In the genomic region with DNA sequence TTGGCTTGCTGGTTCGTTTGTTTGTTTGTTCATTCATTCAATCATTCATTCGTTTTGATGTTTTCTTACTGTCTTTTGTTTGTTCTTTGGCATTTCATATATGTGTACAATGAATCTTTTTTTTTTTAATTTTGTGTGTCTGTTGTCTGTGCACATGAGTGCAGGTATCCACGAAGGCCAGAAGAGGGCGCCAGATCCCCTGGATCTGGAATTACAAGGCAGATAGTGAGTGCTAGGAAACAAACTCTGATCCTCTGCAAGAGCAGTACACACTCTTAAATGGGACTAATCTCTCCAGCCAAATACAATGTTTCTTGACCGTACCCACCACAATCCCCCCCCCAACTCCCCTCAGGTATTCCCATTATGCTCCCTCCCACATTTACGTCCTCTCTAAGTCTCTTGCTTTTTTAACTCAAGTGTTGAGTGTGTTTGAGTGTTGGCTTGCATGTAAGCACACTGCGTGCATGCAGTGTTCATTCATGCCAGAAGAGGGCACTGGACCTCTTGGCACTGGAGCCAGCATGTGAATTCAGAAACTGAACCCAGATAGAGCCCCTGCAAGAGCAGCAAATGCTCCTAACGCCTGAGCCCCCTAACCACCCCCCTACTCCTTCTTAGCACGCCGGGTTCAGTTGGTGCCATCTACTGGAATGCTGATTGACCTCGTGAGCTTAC, we compare ENCODE assay signal across 15 mouse cellular contexts. TPM values are rescaled to one million over a fixed set of nuclear protein-coding genes. Genes with fewer than 3 reads are reported as not detected.
DNase-seq lines count a peak whose midpoint lies in the region; ATAC-seq and TF ChIP-seq lines count a peak whose summit lies in the region.
"Had no signal": no experiment of that assay in that cellular context is flagged by ENCODE, and none has a peak within 500 bp of the region (broad histone marks: within the 10 kb centered on the region; RNA-seq: fewer than 3 reads in every experiment).

No protein-coding gene starts in this region.

- no peaks in the 10 kb centered on the region for H3K79me2 ChIP-seq in MEL (ENCODE audit: control insufficient read depth, insufficient read depth, low read length, poor library complexity)

- no peaks in the 10 kb centered on the region for H3K36me3 ChIP-seq in forebrain, postnatal 0 days (ENCODE audit: insufficient read depth)
- H3K36me3 ChIP-seq in forebrain, embryonic 13.5 days (ENCODE audit: poor library complexity, severe bottlenecking) = no peaks in the 10 kb centered on the region
- H3K36me3 ChIP-seq in lung, embryonic 14.5 days (ENCODE audit: insufficient read depth) = no peaks in the 10 kb centered on the region
- peaks cover 0 to 22% of the 10 kb centered on the region in 2 experiments; a peak in 2 of 4 replicates for H3K36me3 ChIP-seq in MEL (ENCODE audit: control insufficient read depth in 1 of 2, insufficient read depth in 2 of 2, low read length in 2 of 2)
- H3K36me3 ChIP-seq in midbrain, embryonic 10.5 days = no peaks in the 10 kb centered on the region
- H3K36me3 ChIP-seq: forebrain, embryonic 10.5 days; limb, embryonic 13.5 days; stomach, embryonic 15.5 days had no signal

- TF ChIP-seq POLR2A in MEL (IDR thresholded peaks at IDR 0.05; ENCODE audit: control insufficient read depth in 1 of 2, insufficient read depth in 1 of 2, low read depth in 1 of 2, low read length in 2 of 2, poor library complexity in 1 of 2) = no peak

- H3K27me3 ChIP-seq in forebrain, postnatal 0 days (ENCODE audit: insufficient read depth, low read length) = no peaks in the 10 kb centered on the region
- H3K27me3 ChIP-seq in forebrain, embryonic 13.5 days = 0 out of 2 replicates have a peak, but pooled peaks cover 7% of the 10 kb centered on the region
- H3K27me3 ChIP-seq in lung, embryonic 14.5 days (ENCODE audit: insufficient read depth, low read length) = no peaks in the 10 kb centered on the region
- no peaks in the 10 kb centered on the region for H3K27me3 ChIP-seq in MEL (ENCODE audit: control insufficient read depth in 1 of 2, insufficient read depth in 2 of 2, low read length in 2 of 2)
- peaks cover 17% of the 10 kb centered on the region for H3K27me3 ChIP-seq in midbrain, embryonic 10.5 days (ENCODE audit: low read depth, poor library complexity, severe bottlenecking)
- H3K27me3 ChIP-seq: stomach, embryonic 15.5 days had no signal

- TF ChIP-seq EP300 in MEL (IDR thresholded peaks at IDR 0.05; ENCODE audit: low read depth in 1 of 2, low read length in 2 of 2) = no peak

- no peak overlapping the region for H3K4me3 ChIP-seq in forebrain, postnatal 0 days (ENCODE audit: low read depth, low read length)
- H3K4me3 ChIP-seq in forebrain, embryonic 13.5 days = no peak overlapping the region
- H3K4me3 ChIP-seq in lung, embryonic 14.5 days (ENCODE audit: low read depth, low read length) = no peak overlapping the region
- H3K4me3 ChIP-seq in MEL (ENCODE audit: control insufficient read depth in 1 of 2, insufficient read depth in 1 of 2, low read depth in 2 of 2, low read length in 2 of 2) = no peak overlapping the region
- H3K4me3 ChIP-seq in midbrain, embryonic 10.5 days = no peak overlapping the region
- H3K4me3 ChIP-seq: forebrain, embryonic 10.5 days; limb, embryonic 13.5 days; stomach, embryonic 15.5 days had no signal

- TF ChIP-seq CTCF in forebrain, postnatal 0 days (IDR thresholded peaks at IDR 0.05; ENCODE audit: low read depth) = peak; percentile 43; the same call in 1 of the 2 replicates
- peak; percentile 38 for TF ChIP-seq CTCF in lung, embryonic 14.5 days (IDR thresholded peaks at IDR 0.05; ENCODE audit: low read depth)
- TF ChIP-seq CTCF in MEL (IDR thresholded peaks at IDR 0.05 in 2 of 3, conservative IDR thresholded peaks at IDR 0.05 in 1 of 3; ENCODE audit: control insufficient read depth in 1 of 3, insufficient read depth in 1 of 3, low read depth in 2 of 3, low read length in 3 of 3, poor library complexity in 1 of 3, severe bottlenecking in 1 of 3) = peak; percentile 61 to 70 (median 64)

- no peak overlapping the region for H3K4me2 ChIP-seq in forebrain, postnatal 0 days (ENCODE audit: low read depth)
- no peak overlapping the region for H3K4me2 ChIP-seq in forebrain, embryonic 13.5 days
- no peak overlapping the region for H3K4me2 ChIP-seq in lung, embryonic 14.5 days
- H3K4me2 ChIP-seq: limb, embryonic 13.5 days; stomach, embryonic 15.5 days had no signal

- peak; percentile 47 for TF ChIP-seq RAD21 in MEL (IDR thresholded peaks at IDR 0.05; ENCODE audit: low read depth, low read length)

- 72% methylated on average over 11 of the region's 11 CpGs for whole genome bisulfite sequencing in forebrain, postnatal 0 days
- 62% methylated on average over 11 of the region's 11 CpGs for WGBS in forebrain, embryonic 13.5 days
- WGBS in lung, embryonic 14.5 days = 69% methylated on average over 11 of the region's 11 CpGs
- 69% methylated on average over 11 of the region's 11 CpGs for WGBS in midbrain, embryonic 10.5 days

- DNase-seq in forebrain, postnatal 0 days = no peak
- peak; percentile 15 for DNase-seq in lung, embryonic 14.5 days
- DNase-seq in lung, postnatal 10 days = no peak
- peak; percentile 80 for DNase-seq in MEL (ENCODE audit: low read depth, low spot score)
- no peak for DNase-seq in midbrain, embryonic 10.5 days (ENCODE audit: low spot score)
- no peak for DNase-seq in Muller cell, postnatal 12 days (ENCODE audit: inconsistent ontology term)
- DNase-seq: gastrocnemius, postnatal 14 days; heart, postnatal 14 days; kidney, adult 11 months; layer of hippocampus, postnatal 36 days had no signal

- no peak for ATAC-seq in forebrain, postnatal 0 days
- ATAC-seq in forebrain, embryonic 13.5 days = no peak
- no peak for ATAC-seq in lung, embryonic 14.5 days (ENCODE audit: insufficient read depth)
- ATAC-seq in megakaryocyte progenitor cell, adult 5-6 weeks (replicated peaks; ENCODE audit: poor library complexity) = peak; percentile 48

- no peaks in the 10 kb centered on the region for H3K9me3 ChIP-seq in forebrain, postnatal 0 days (ENCODE audit: low read length)
- H3K9me3 ChIP-seq in forebrain, embryonic 13.5 days (replicated peaks) = 0 out of 2 replicates have a peak, but pooled peaks cover 8% of the 10 kb centered on the region
- 0 out of 2 replicates have a peak, but pooled peaks cover 4% of the 10 kb centered on the region for H3K9me3 ChIP-seq in lung, embryonic 14.5 days (ENCODE audit: low read depth, low read length)
- no peaks in the 10 kb centered on the region for H3K9me3 ChIP-seq in MEL (replicated peaks; ENCODE audit: insufficient read depth, low read length)
- H3K9me3 ChIP-seq in midbrain, embryonic 10.5 days (replicated peaks) = peaks cover 11% of the 10 kb centered on the region
- H3K9me3 ChIP-seq: stomach, embryonic 15.5 days had no signal

- no peaks in the 10 kb centered on the region for H3K4me1 ChIP-seq in forebrain, postnatal 0 days (ENCODE audit: insufficient read depth)
- no peaks in the 10 kb centered on the region for H3K4me1 ChIP-seq in forebrain, embryonic 13.5 days
- H3K4me1 ChIP-seq in lung, embryonic 14.5 days (ENCODE audit: insufficient read depth) = peaks cover 6% of the 10 kb centered on the region; the same call in 1 of the 2 replicates
- peaks cover 13 to 25% of the 10 kb centered on the region in 2 experiments for H3K4me1 ChIP-seq in MEL (ENCODE audit: control insufficient read depth in 1 of 2, insufficient read depth in 2 of 2, low read length in 2 of 2)
- peaks cover 4% of the 10 kb centered on the region; the same call in 1 of the 2 replicates for H3K4me1 ChIP-seq in midbrain, embryonic 10.5 days

- no peak overlapping the region for H3K27ac ChIP-seq in forebrain, postnatal 0 days (ENCODE audit: low read depth, low read length)
- H3K27ac ChIP-seq in forebrain, embryonic 13.5 days = no peak overlapping the region
- no peak overlapping the region for H3K27ac ChIP-seq in lung, embryonic 14.5 days (ENCODE audit: low read depth)
- H3K27ac ChIP-seq in MEL (ENCODE audit: control insufficient read depth, low read depth, low read length) = no peak overlapping the region
- no peak overlapping the region for H3K27ac ChIP-seq in midbrain, embryonic 10.5 days (replicated peaks)
- H3K27ac ChIP-seq: forebrain, embryonic 10.5 days; limb, embryonic 13.5 days; stomach, embryonic 15.5 days had no signal

- no peak overlapping the region for H3K9ac ChIP-seq in forebrain, postnatal 0 days
- H3K9ac ChIP-seq in forebrain, embryonic 13.5 days = no peak overlapping the region
- no peak overlapping the region for H3K9ac ChIP-seq in lung, embryonic 14.5 days
- no peak overlapping the region for H3K9ac ChIP-seq in MEL (ENCODE audit: control insufficient read depth, low read depth, low read length, poor library complexity, severe bottlenecking)
- H3K9ac ChIP-seq: limb, embryonic 13.5 days; stomach, embryonic 15.5 days had no signal

TF ChIP-seq in MEL, 35 proteins besides CTCF, POLR2A, EP300 and RAD21 (continues in another document):
- TF ChIP-seq ZNF384 (IDR thresholded peaks at IDR 0.05; ENCODE audit: low read depth, low read length) (peak; percentile 64), GABPA (IDR thresholded peaks at IDR 0.05; ENCODE audit: low read depth, low read length) (no peak), MYC (IDR thresholded peaks at IDR 0.05; ENCODE audit: low read depth, low read length) (no peak)

RNA-seq across cellular contexts. Expression of a gene that starts 33.6 kb away (rescaled TPM):
- total RNA-seq in forebrain, postnatal 0 days (2014; rRNA removed) = 72.2 and 75.2 TPM in 2 replicates
- polyA plus RNA-seq in forebrain, postnatal 0 days (2015; fragmentation: Nextera tagmentation; extraction: Ambion mirVana) = 62.0 and 72.3 TPM in 2 replicates
- polyA plus RNA-seq in forebrain, embryonic 13.5 days (2015; fragmentation: Nextera tagmentation; extraction: Ambion mirVana) = 77.0 and 89.2 TPM in 2 replicates
- 65.9 and 66.6 TPM in 2 replicates for polyA plus RNA-seq in lung, embryonic 14.5 days (2014; fragmentation: Nextera tagmentation; extraction: Ambion mirVana)
- total RNA-seq in MEL (2012; rRNA removed) = 109 and 128 TPM in 2 replicates
- 100 to 1,000 TPM; 157 to 278 TPM for polyA plus RNA-seq in MEL (2012; ENCODE audit: insufficient read depth in 1 of 2, insufficient read length in 2 of 2, low read depth in 1 of 2, low replicate concordance in 2 of 2, missing spikeins in 1 of 2)
- total RNA-seq in megakaryocyte progenitor cell, adult 5-6 weeks (2015) = 35.5 and 45.2 TPM in 2 replicates
- 89.2 and 106 TPM in 2 replicates for total RNA-seq in megakaryocyte progenitor cell, adult 5-6 weeks (2017)
- polyA plus RNA-seq in midbrain, embryonic 10.5 days (2016; fragmentation: Nextera tagmentation; extraction: Ambion mirVana) = 107 and 108 TPM in 2 replicates

RNA-seq across cellular contexts. Expression of a gene that starts 38.2 kb away (rescaled TPM):
- 87.4 and 89.6 TPM in 2 replicates for total RNA-seq in forebrain, postnatal 0 days (2014; rRNA removed)
- 109 and 131 TPM in 2 replicates for polyA plus RNA-seq in forebrain, postnatal 0 days (2015; fragmentation: Nextera tagmentation; extraction: Ambion mirVana)
- polyA plus RNA-seq in forebrain, embryonic 13.5 days (2015; fragmentation: Nextera tagmentation; extraction: Ambion mirVana) = 138 and 150 TPM in 2 replicates
- 87.5 and 96.8 TPM in 2 replicates for polyA plus RNA-seq in lung, embryonic 14.5 days (2014; fragmentation: Nextera tagmentation; extraction: Ambion mirVana)
- total RNA-seq in MEL (2012; rRNA removed) = 23.5 and 28.2 TPM in 2 replicates
- polyA plus RNA-seq in MEL (2012; ENCODE audit: insufficient read depth in 1 of 2, insufficient read length in 2 of 2, low read depth in 1 of 2, low replicate concordance in 2 of 2, missing spikeins in 1 of 2) = 10 to 100 TPM in 1 of 2 experiments, not detected in 1; 87.5 TPM
- 77.9 and 81.5 TPM in 2 replicates for total RNA-seq in megakaryocyte progenitor cell, adult 5-6 weeks (2015)
- total RNA-seq in megakaryocyte progenitor cell, adult 5-6 weeks (2017) = 16.3 and 40.1 TPM in 2 replicates
- polyA plus RNA-seq in midbrain, embryonic 10.5 days (2016; fragmentation: Nextera tagmentation; extraction: Ambion mirVana) = 137 and 141 TPM in 2 replicates

Comparison
In these comparisons a context has a peak if more than half of its experiments do, and no peak if none do; other contexts are left out.
1. DNase-seq: peak in lung, embryonic 14.5 days (single experiment) and MEL (single experiment); none in forebrain, postnatal 0 days (single experiment), lung, postnatal 10 days (single experiment), midbrain, embryonic 10.5 days (single experiment) and Muller cell, postnatal 12 days (single experiment).
2. Peak in every context shown above with its lines, with median percentiles within 50 percentile points of each other: CTCF ChIP-seq.